Mouse (Mus musculus) left cerebral cortex, adult 11 months (tissue): ENCODE results near the gene Vasn.

Source experiments
- DNase-seq: peaks from one replicate; pipeline ENCODE4 v3.0.0; 2022; ENCODE audit warnings: low spot score

The Vasn gene

GRCm38 (mm10) chr16:4639831-4640237, at the start of gene Vasn, which contains the start of gene Dnaja3:
Vasn (plus strand) TSS chr16:4639941.
Dnaja3 (plus strand) TSS chr16:4639989.
- peak; percentile 70 for DNase-seq

GRCm38 (mm10) chr16:4590236-4590635, 49.5 kb upstream of the Vasn start:
- DNase-seq: no peak

GRCm38 (mm10) chr16:4592909-4593875, 46.5 kb upstream of the Vasn start:
- no peak for DNase-seq

- no peak for DNase-seq
Observed at GRCm38 (mm10) chr16:4593971-4594813, 45.5 kb upstream of the Vasn start, which contains the start of gene Glis2. Glis2 (plus strand) TSS chr16:4594713.

- no peak for DNase-seq
Observed at GRCm38 (mm10) chr16:4594814-4595526, 44.8 kb upstream of the Vasn start.

- no peak for DNase-seq
Observed at GRCm38 (mm10) chr16:4595527-4595963, 44.2 kb upstream of the Vasn start.

- DNase-seq: no peak
Observed at GRCm38 (mm10) chr16:4596141-4596728, 43.5 kb upstream of the Vasn start.

GRCm38 (mm10) chr16:4596836-4597235, 42.9 kb upstream of the Vasn start:
- no peak for DNase-seq

- DNase-seq: no peak
Observed at GRCm38 (mm10) chr16:4597296-4597695, 42.4 kb upstream of the Vasn start.

GRCm38 (mm10) chr16:4598041-4598440, 41.7 kb upstream of the Vasn start:
- DNase-seq: no peak

- no peak for DNase-seq
Observed at GRCm38 (mm10) chr16:4598891-4599543, 40.7 kb upstream of the Vasn start.

GRCm38 (mm10) chr16:4599616-4600015, 40.1 kb upstream of the Vasn start:
- DNase-seq: no peak

GRCm38 (mm10) chr16:4600701-4601310, 38.9 kb upstream of the Vasn start:
- no peak for DNase-seq

GRCm38 (mm10) chr16:4602189-4602588, 37.6 kb upstream of the Vasn start:
- no peak for DNase-seq

- DNase-seq: no peak
Observed at GRCm38 (mm10) chr16:4602766-4603452, 36.8 kb upstream of the Vasn start.

GRCm38 (mm10) chr16:4603453-4603837, 36.3 kb upstream of the Vasn start:
- DNase-seq: no peak

GRCm38 (mm10) chr16:4604293-4604837, 35.4 kb upstream of the Vasn start:
- DNase-seq: no peak

- DNase-seq: no peak
Observed at GRCm38 (mm10) chr16:4605514-4606131, 34.1 kb upstream of the Vasn start.

- no peak for DNase-seq
Observed at GRCm38 (mm10) chr16:4606431-4607084, 33.2 kb upstream of the Vasn start.
